Mouse (Mus musculus): Measurements from ENCODE around the gene Zfp428.

- TF ChIP-seq POLR2A (IDR thresholded peaks at IDR 0.05; ENCODE audit: borderline replicate concordance, insufficient read depth, low read length) (no peak), CTCF (IDR thresholded peaks at IDR 0.05; ENCODE audit: borderline replicate concordance, insufficient read depth, low read depth, low read length) (no peak)
Observed at GRCm38 (mm10) chr7:24538701-24539100, 31.9 kb downstream of the Zfp428 start.

Data from cerebellum, adult 2 months (tissue).